Mouse (Mus musculus): ENCODE results near the gene Nav2.

- no peak for TF ChIP-seq EP300 (IDR thresholded peaks at IDR 0.05; ENCODE audit: insufficient read depth, low read depth, low read length)
- TF ChIP-seq POLR2A (IDR thresholded peaks at IDR 0.05; ENCODE audit: insufficient read depth, low read depth, low read length), result no peak
- TF ChIP-seq CTCF (IDR thresholded peaks at IDR 0.05), result no peak
Observed at GRCm38 (mm10) chr7:49290308-49290707, 381.8 kb downstream of the Nav2 start.

Measured in heart, adult 2 months (tissue).